Mouse (Mus musculus): Measurements from ENCODE around the gene Dixdc1. TPM values are rescaled to one million over a fixed set of nuclear protein-coding genes. Genes with fewer than 3 reads are reported as not detected.
A peak's percentile ranks its signal among the peaks of the same experiment; 100 is the strongest.

Dixdc1 gene
- polyA plus RNA-seq (2015; fragmentation: Nextera tagmentation; extraction: Ambion mirVana), result 28.5 and 29.7 TPM in 2 replicates

GRCm38 (mm10) chr9:50738914-50739870 lies at the start of gene Dixdc1:
TSS of gene Dixdc1 (minus strand) at chr9:50739517.
- no peaks in the 10 kb centered on the region for H3K9me3 ChIP-seq (ENCODE audit: control insufficient read depth, low read length)
- peaks cover 10% of the 10 kb centered on the region for H3K4me1 ChIP-seq (replicated peaks; ENCODE audit: control insufficient read depth, insufficient read depth, low read length)
- H3K4me3 ChIP-seq (replicated peaks; ENCODE audit: low read length), result peak within 1 kb of the TSS; percentile 36
- H3K4me2 ChIP-seq (ENCODE audit: low read length), result peak within 1 kb of the TSS; percentile 53
- no peaks in the 10 kb centered on the region for H3K27me3 ChIP-seq (replicated peaks; ENCODE audit: control insufficient read depth, insufficient read depth, low read length)
- ATAC-seq, result peak; percentile 94
- no peak within 1 kb of the TSS for H3K9ac ChIP-seq (replicated peaks; ENCODE audit: low read depth, low read length)
- no peaks in the 10 kb centered on the region for H3K36me3 ChIP-seq (ENCODE audit: control insufficient read depth, insufficient read depth)
- no peak within 1 kb of the TSS for H3K27ac ChIP-seq (ENCODE audit: low read length)
- 12% methylated on average over 36 of the region's 36 CpGs for WGBS

- no peaks in the 10 kb centered on the region for H3K27me3 ChIP-seq (replicated peaks; ENCODE audit: control insufficient read depth, insufficient read depth, low read length)
- H3K9me3 ChIP-seq (ENCODE audit: control insufficient read depth, low read length), result no peaks in the 10 kb centered on the region
- no peak overlapping the region for H3K9ac ChIP-seq (replicated peaks; ENCODE audit: low read depth, low read length)
- H3K4me1 ChIP-seq (replicated peaks; ENCODE audit: control insufficient read depth, insufficient read depth, low read length), result no peaks in the 10 kb centered on the region
- no peak for ATAC-seq
- no peak overlapping the region for H3K27ac ChIP-seq (ENCODE audit: low read length)
- H3K4me3 ChIP-seq (replicated peaks; ENCODE audit: low read length), result no peak overlapping the region
- 71% methylated on average over 2 of the region's 2 CpGs for whole genome bisulfite sequencing
- peaks cover 33% of the 10 kb centered on the region for H3K36me3 ChIP-seq (ENCODE audit: control insufficient read depth, insufficient read depth)
- H3K4me2 ChIP-seq (ENCODE audit: low read length), result no peak overlapping the region
Observed at GRCm38 (mm10) chr9:50782155-50782554, 42.8 kb upstream of the Dixdc1 start.

- Histone ChIP-seq H3K27me3 (replicated peaks; ENCODE audit: control insufficient read depth, insufficient read depth, low read length) (no peaks in the 10 kb centered on the region), H3K36me3 (ENCODE audit: control insufficient read depth, insufficient read depth) (peaks cover 8% of the 10 kb centered on the region), H3K4me2 (ENCODE audit: low read length) (peak overlapping the region; percentile 75), H3K27ac (ENCODE audit: low read length) (no peak overlapping the region), H3K4me1 (replicated peaks; ENCODE audit: control insufficient read depth, insufficient read depth, low read length) (peaks cover 18% of the 10 kb centered on the region), H3K9ac (replicated peaks; ENCODE audit: low read depth, low read length) (peak overlapping the region; percentile 93), H3K4me3 (replicated peaks; ENCODE audit: low read length) (peak overlapping the region; percentile 94), H3K9me3 (ENCODE audit: control insufficient read depth, low read length) (no peaks in the 10 kb centered on the region)
- ATAC-seq, result no peak
- WGBS, result 63% methylated on average over 11 of the region's 11 CpGs
Observed at GRCm38 (mm10) chr9:50776162-50776760, 36.9 kb upstream of the Dixdc1 start.

- H3K4me1 ChIP-seq (replicated peaks; ENCODE audit: control insufficient read depth, insufficient read depth, low read length), result peaks cover 18% of the 10 kb centered on the region
- H3K4me3 ChIP-seq (replicated peaks; ENCODE audit: low read length), result peak overlapping the region; percentile 94
- H3K4me2 ChIP-seq (ENCODE audit: low read length), result peak overlapping the region; percentile 75
- no peak; the same call in 1 of the 2 replicates for ATAC-seq
- H3K9me3 ChIP-seq (ENCODE audit: control insufficient read depth, low read length), result no peaks in the 10 kb centered on the region
- H3K27me3 ChIP-seq (replicated peaks; ENCODE audit: control insufficient read depth, insufficient read depth, low read length), result no peaks in the 10 kb centered on the region
- peak overlapping the region; percentile 91 for H3K27ac ChIP-seq (ENCODE audit: low read length)
- peaks cover 3% of the 10 kb centered on the region for H3K36me3 ChIP-seq (ENCODE audit: control insufficient read depth, insufficient read depth)
- 0% methylated on average over 30 of the region's 30 CpGs for WGBS
- H3K9ac ChIP-seq (replicated peaks; ENCODE audit: low read depth, low read length), result peak overlapping the region; percentile 93
Observed at GRCm38 (mm10) chr9:50775662-50776126, 36.4 kb upstream of the Dixdc1 start.

- H3K27ac ChIP-seq (ENCODE audit: low read length), result peak within 1 kb of the TSS; percentile 91
- no peaks in the 10 kb centered on the region for H3K27me3 ChIP-seq (replicated peaks; ENCODE audit: control insufficient read depth, insufficient read depth, low read length)
- ATAC-seq, result peak; percentile 91
- peak within 1 kb of the TSS; percentile 93 for H3K9ac ChIP-seq (replicated peaks; ENCODE audit: low read depth, low read length)
- H3K9me3 ChIP-seq (ENCODE audit: control insufficient read depth, low read length), result no peaks in the 10 kb centered on the region
- 0 out of 2 replicates have a peak, but pooled peaks cover 2% of the 10 kb centered on the region for H3K36me3 ChIP-seq (ENCODE audit: control insufficient read depth, insufficient read depth)
- H3K4me1 ChIP-seq (replicated peaks; ENCODE audit: control insufficient read depth, insufficient read depth, low read length), result peaks cover 18% of the 10 kb centered on the region
- H3K4me2 ChIP-seq (ENCODE audit: low read length), result peak within 1 kb of the TSS; percentile 75
- peak within 1 kb of the TSS; percentile 94 for H3K4me3 ChIP-seq (replicated peaks; ENCODE audit: low read length)
- under 1% methylated on average over 51 of the region's 51 CpGs for WGBS
Observed at GRCm38 (mm10) chr9:50774991-50775612, 35.8 kb upstream of the Dixdc1 start, which contains the start of the genes Alg9 and 1110032A03Rik. TSS of gene Alg9 (plus strand) at chr9:50775019. TSS of gene 1110032A03Rik (minus strand) at chr9:50775520.

GRCm38 (mm10) chr9:50774026-50774462 lies 34.7 kb upstream of the Dixdc1 start:
- no peaks in the 10 kb centered on the region for H3K9me3 ChIP-seq (ENCODE audit: control insufficient read depth, low read length)
- H3K27me3 ChIP-seq (replicated peaks; ENCODE audit: control insufficient read depth, insufficient read depth, low read length), result no peaks in the 10 kb centered on the region
- H3K4me2 ChIP-seq (ENCODE audit: low read length), result peak overlapping the region; percentile 75
- H3K4me3 ChIP-seq (replicated peaks; ENCODE audit: low read length), result peak overlapping the region; percentile 4; the same call in 1 of the 2 replicates
- WGBS, result 80% methylated on average over 4 of the region's 4 CpGs
- no peaks in the 10 kb centered on the region for H3K36me3 ChIP-seq (ENCODE audit: control insufficient read depth, insufficient read depth)
- H3K4me1 ChIP-seq (replicated peaks; ENCODE audit: control insufficient read depth, insufficient read depth, low read length), result peaks cover 18% of the 10 kb centered on the region
- ATAC-seq, result no peak
- no peak overlapping the region for H3K9ac ChIP-seq (replicated peaks; ENCODE audit: low read depth, low read length)
- H3K27ac ChIP-seq (ENCODE audit: low read length), result peak overlapping the region; percentile 18; the same call in 1 of the 2 replicates

- Histone ChIP-seq H3K4me2 (ENCODE audit: low read length) (no peak overlapping the region), H3K27ac (ENCODE audit: low read length) (no peak overlapping the region), H3K4me1 (replicated peaks; ENCODE audit: control insufficient read depth, insufficient read depth, low read length) (peaks cover 15% of the 10 kb centered on the region), H3K9me3 (ENCODE audit: control insufficient read depth, low read length) (no peaks in the 10 kb centered on the region), H3K4me3 (replicated peaks; ENCODE audit: low read length) (no peak overlapping the region), H3K9ac (replicated peaks; ENCODE audit: low read depth, low read length) (no peak overlapping the region), H3K27me3 (replicated peaks; ENCODE audit: control insufficient read depth, insufficient read depth, low read length) (no peaks in the 10 kb centered on the region), H3K36me3 (ENCODE audit: control insufficient read depth, insufficient read depth) (no peaks in the 10 kb centered on the region)
- WGBS, result 79% methylated on average over 2 of the region's 2 CpGs
- ATAC-seq, result no peak
Observed at GRCm38 (mm10) chr9:50770011-50770410, 30.7 kb upstream of the Dixdc1 start.

GRCm38 (mm10) chr9:50768107-50769002 lies 29.0 kb upstream of the Dixdc1 start, which contains the start of gene Fdxacb1:
TSS of gene Fdxacb1 (plus strand) at chr9:50768236.
- Histone ChIP-seq H3K4me3 (replicated peaks; ENCODE audit: low read length) (peak within 1 kb of the TSS; percentile 81), H3K4me2 (ENCODE audit: low read length) (peak within 1 kb of the TSS; percentile 93), H3K27me3 (replicated peaks; ENCODE audit: control insufficient read depth, insufficient read depth, low read length) (no peaks in the 10 kb centered on the region), H3K36me3 (ENCODE audit: control insufficient read depth, insufficient read depth) (no peaks in the 10 kb centered on the region), H3K27ac (ENCODE audit: low read length) (peak within 1 kb of the TSS; percentile 93), H3K9ac (replicated peaks; ENCODE audit: low read depth, low read length) (peak within 1 kb of the TSS; percentile 79), H3K4me1 (replicated peaks; ENCODE audit: control insufficient read depth, insufficient read depth, low read length) (peaks cover 5% of the 10 kb centered on the region), H3K9me3 (ENCODE audit: control insufficient read depth, low read length) (no peaks in the 10 kb centered on the region)
- peak; percentile 95 for ATAC-seq
- 5% methylated on average over 59 of the region's 59 CpGs for WGBS

Data from forebrain, embryonic 16.5 days (tissue).